Mouse (Mus musculus) kidney, embryonic 14.5 days (tissue): ENCODE data around the gene Abca1. TPM values are rescaled to one million over a fixed set of nuclear protein-coding genes. Genes with fewer than 3 reads are reported as not detected.
A peak's percentile ranks its signal among the peaks of the same experiment; 100 is the strongest.

ENCODE experiments used
- ATAC-seq: fragments of 200-750 bp; cut with Nextera tagmentation; 2 replicates; pipeline ENCODE4 v1.8.0; 2017; ENCODE audit warnings: moderate number of reproducible peaks, mild to moderate bottlenecking, moderate TSS enrichment, moderate library complexity; ENCODE audit not compliant: low FRiP score, low TSS enrichment
- H3K27ac ChIP-seq: fragments of 300-500 bp; sonication (generic); 2 replicates; pipeline ENCODE4 v1.5.1; 2014; ENCODE audit warnings: low read depth, mild to moderate bottlenecking, low read length, moderate library complexity, mixed read lengths
- H3K27me3 ChIP-seq: fragments of 300-500 bp; sonication (generic); 2 replicates; pipeline ENCODE4 v1.6.1; 2014; ENCODE audit warnings: mild to moderate bottlenecking, low read length; ENCODE audit not compliant: control insufficient read depth, insufficient read depth
- H3K36me3 ChIP-seq: fragments of 300-500 bp; sonication (generic); 2 replicates; pipeline ENCODE4 v1.6.1; 2014; ENCODE audit warnings: low read length, mixed read lengths; ENCODE audit not compliant: control insufficient read depth, insufficient read depth
- H3K4me1 ChIP-seq: fragments of 300-500 bp; sonication (generic); 2 replicates; pipeline ENCODE4 v1.6.1; 2014; ENCODE audit warnings: low read length, mixed read lengths; ENCODE audit not compliant: control insufficient read depth, insufficient read depth
- H3K4me2 ChIP-seq: fragments of 300-500 bp; sonication (generic); replicated peaks from 2 replicates; pipeline ENCODE4 v1.6.1; 2014; ENCODE audit warnings: low read depth, mild to moderate bottlenecking, low read length
- H3K4me3 ChIP-seq: fragments of 300-500 bp; sonication (generic); 2 replicates; pipeline ENCODE4 v1.5.1; 2014; ENCODE audit warnings: mild to moderate bottlenecking, low read length
- H3K9ac ChIP-seq: fragments of 300-500 bp; sonication (generic); 2 replicates; pipeline ENCODE4 v1.6.1; 2014; ENCODE audit warnings: low read depth, mild to moderate bottlenecking, low read length, moderate library complexity
- H3K9me3 ChIP-seq: fragments of 300-500 bp; sonication (generic); 2 replicates; pipeline ENCODE4 v1.6.1; 2016; ENCODE audit warnings: low read length; ENCODE audit not compliant: control insufficient read depth
- WGBS: fragments of 180-500 bp; shearing (Covaris S2); extraction: QIAGEN DNeasy Blood & Tissue Kit; methylation state at CpG from one replicate; pipeline ENCODE4 v1.1.7; 2014; 5-methylcytosine and 5-hydroxymethylcytosine counted together
- polyA plus RNA-seq: library from polyadenylated mRNA; unstranded; fragments of >200 nt; fragmentation: Nextera tagmentation; extraction: Ambion mirVana; gene quantifications from 2 replicates; pipeline ENCODE4 v1.2.1, GENCODE M21; 2014

Abca1 gene
- polyA plus RNA-seq = 3.4 and 5.6 TPM in 2 replicates

DNA sequence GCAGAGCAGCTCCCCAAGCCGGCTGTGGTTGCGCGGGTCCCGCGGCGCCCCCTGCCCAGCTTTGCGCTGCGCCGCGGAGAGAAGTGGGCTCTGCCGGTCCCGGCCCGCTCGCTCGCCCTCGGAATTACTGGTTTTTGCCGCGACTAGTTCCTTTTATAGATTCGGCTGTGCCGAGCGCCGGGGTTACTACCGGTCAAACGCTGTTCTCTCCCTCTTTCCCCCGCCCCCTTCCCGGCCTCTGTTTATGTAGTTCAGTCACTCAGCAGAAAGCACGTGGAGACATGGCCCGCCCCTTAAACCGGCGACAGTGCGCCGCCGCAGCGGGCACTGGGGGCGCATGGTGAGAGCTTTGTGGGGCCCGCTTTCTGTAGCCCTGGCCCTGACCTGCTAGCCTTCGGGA lies at the start of gene Abca1:
TSS of gene Abca1 (minus strand) at position 129 of the 400 bp plus-strand sequence.
- peak within 1 kb of the TSS; percentile 65 for H3K9ac ChIP-seq
- H3K4me3 ChIP-seq = peak within 1 kb of the TSS; percentile 66
- H3K27ac ChIP-seq = peak within 1 kb of the TSS; percentile 42; the same call in 1 of the 2 replicates
- H3K36me3 ChIP-seq = no peaks in the 10 kb centered on the region
- WGBS = under 1% methylated on average over 37 of the region's 37 CpGs
- ATAC-seq = peak; percentile 96
- H3K4me1 ChIP-seq = no peaks in the 10 kb centered on the region
- no peaks in the 10 kb centered on the region for H3K27me3 ChIP-seq
- H3K4me2 ChIP-seq = peak within 1 kb of the TSS; percentile 95
- H3K9me3 ChIP-seq = no peaks in the 10 kb centered on the region

- 44% methylated on average over 7 of the region's 7 CpGs for WGBS
These were observed 44.8 kb upstream of the Abca1 start for GRCm38 (mm10) chr4:53204482-53204881.

GRCm38 (mm10) chr4:53203595-53204400 lies 44.1 kb upstream of the Abca1 start:
- H3K27me3 ChIP-seq = no peaks in the 10 kb centered on the region
- no peak overlapping the region for H3K4me2 ChIP-seq
- no peaks in the 10 kb centered on the region for H3K9me3 ChIP-seq
- no peaks in the 10 kb centered on the region for H3K36me3 ChIP-seq
- no peak overlapping the region for H3K27ac ChIP-seq
- no peaks in the 10 kb centered on the region for H3K4me1 ChIP-seq
- H3K9ac ChIP-seq = no peak overlapping the region
- no peak for ATAC-seq
- no peak overlapping the region for H3K4me3 ChIP-seq
- WGBS = 68% methylated on average over 15 of the region's 15 CpGs

More at GRCm38 (mm10) chr4:53204482-53204881, 44.8 kb upstream of the Abca1 start:
- no peak overlapping the region for H3K27ac ChIP-seq
- no peak for ATAC-seq
- no peak overlapping the region for H3K4me2 ChIP-seq
- H3K36me3 ChIP-seq = no peaks in the 10 kb centered on the region
- H3K9ac ChIP-seq = no peak overlapping the region
- no peak overlapping the region for H3K4me3 ChIP-seq
- H3K9me3 ChIP-seq = no peaks in the 10 kb centered on the region
- H3K4me1 ChIP-seq = no peaks in the 10 kb centered on the region
- no peaks in the 10 kb centered on the region for H3K27me3 ChIP-seq

GRCm38 (mm10) chr4:53200276-53200675 lies 40.6 kb upstream of the Abca1 start:
- no peaks in the 10 kb centered on the region for H3K36me3 ChIP-seq
- H3K27me3 ChIP-seq = no peaks in the 10 kb centered on the region
- ATAC-seq = no peak
- H3K27ac ChIP-seq = no peak overlapping the region
- H3K9me3 ChIP-seq = no peaks in the 10 kb centered on the region
- H3K4me3 ChIP-seq = no peak overlapping the region
- WGBS = 79% methylated on average over 1 of the region's 1 CpGs
- H3K4me2 ChIP-seq = no peak overlapping the region
- no peak overlapping the region for H3K9ac ChIP-seq
- H3K4me1 ChIP-seq = no peaks in the 10 kb centered on the region

- H3K9ac ChIP-seq = no peak overlapping the region
- H3K4me3 ChIP-seq = no peak overlapping the region
- 85% methylated on average over 4 of the region's 4 CpGs for WGBS
- H3K27me3 ChIP-seq = no peaks in the 10 kb centered on the region
- H3K27ac ChIP-seq = no peak overlapping the region
- H3K9me3 ChIP-seq = no peaks in the 10 kb centered on the region
- H3K4me2 ChIP-seq = no peak overlapping the region
- no peaks in the 10 kb centered on the region for H3K36me3 ChIP-seq
- no peaks in the 10 kb centered on the region for H3K4me1 ChIP-seq
- ATAC-seq = no peak
These were observed 38.1 kb upstream of the Abca1 start for GRCm38 (mm10) chr4:53197842-53198241.

DNA sequence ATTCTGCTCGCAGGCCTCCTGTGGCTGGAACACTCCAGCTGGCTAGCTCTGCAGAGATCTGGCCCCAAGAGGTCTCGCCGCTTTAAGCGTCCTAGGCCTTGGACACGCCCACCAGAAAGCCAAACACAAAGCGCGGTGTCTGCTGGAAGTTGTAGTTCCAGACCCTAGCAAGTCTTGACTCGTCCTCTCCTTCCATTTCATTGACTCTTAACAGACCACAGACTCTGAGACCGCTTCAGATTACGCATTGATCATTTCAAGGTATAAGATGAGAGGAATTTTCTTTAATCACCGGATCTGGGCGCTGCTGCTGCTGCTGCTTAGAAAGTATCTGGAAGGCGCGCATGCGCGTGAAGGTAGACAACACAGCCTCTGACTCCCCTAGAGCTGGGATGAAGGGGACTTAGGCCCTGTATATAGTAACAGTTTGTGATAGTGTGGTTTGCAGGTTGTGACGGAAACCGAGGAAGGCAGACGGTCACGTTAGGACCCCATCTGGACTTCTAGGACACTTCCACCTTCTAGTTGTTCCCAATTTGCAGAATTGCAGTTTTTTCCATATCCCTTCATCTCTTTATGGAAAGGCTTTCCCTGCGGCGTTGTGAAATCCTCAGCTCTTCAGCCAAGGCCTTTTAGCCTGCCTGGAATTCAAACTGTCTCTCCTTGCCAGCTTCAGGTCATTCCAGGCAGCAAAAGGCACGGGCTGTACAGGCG lies 36.5 kb upstream of the Abca1 start:
- no peaks in the 10 kb centered on the region for H3K36me3 ChIP-seq
- H3K9me3 ChIP-seq = no peaks in the 10 kb centered on the region
- H3K4me1 ChIP-seq = no peaks in the 10 kb centered on the region
- H3K4me2 ChIP-seq = peak overlapping the region; percentile 42
- peak; percentile 98 for ATAC-seq
- H3K27ac ChIP-seq = no peak overlapping the region
- H3K9ac ChIP-seq = peak overlapping the region; percentile 20; the same call in 1 of the 2 replicates
- H3K4me3 ChIP-seq = peak overlapping the region; percentile 38
- no peaks in the 10 kb centered on the region for H3K27me3 ChIP-seq
- WGBS = 18% methylated on average over 24 of the region's 24 CpGs

GRCm38 (mm10) chr4:53187071-53187470 lies 27.4 kb upstream of the Abca1 start:
- ATAC-seq = 0 out of 2 replicates have a peak, but pooled peaks have one; percentile 35

GRCm38 (mm10) chr4:53186573-53186972 lies 26.9 kb upstream of the Abca1 start:
- H3K27ac ChIP-seq = peak overlapping the region; percentile 25; the same call in 1 of the 2 replicates
- no peak overlapping the region for H3K4me2 ChIP-seq
- no peaks in the 10 kb centered on the region for H3K4me1 ChIP-seq
- H3K4me3 ChIP-seq = no peak overlapping the region
- no peaks in the 10 kb centered on the region for H3K27me3 ChIP-seq
- ATAC-seq = no peak
- WGBS = 59% methylated on average over 4 of the region's 4 CpGs
- H3K9me3 ChIP-seq = no peaks in the 10 kb centered on the region
- no peak overlapping the region for H3K9ac ChIP-seq
- no peaks in the 10 kb centered on the region for H3K36me3 ChIP-seq

More at GRCm38 (mm10) chr4:53187071-53187470, 27.4 kb upstream of the Abca1 start:
- WGBS = 27% methylated on average over 4 of the region's 4 CpGs
- H3K9me3 ChIP-seq = no peaks in the 10 kb centered on the region
- H3K27me3 ChIP-seq = no peaks in the 10 kb centered on the region
- H3K9ac ChIP-seq = no peak overlapping the region
- H3K4me1 ChIP-seq = no peaks in the 10 kb centered on the region
- no peaks in the 10 kb centered on the region for H3K36me3 ChIP-seq
- H3K4me3 ChIP-seq = no peak overlapping the region
- no peak overlapping the region for H3K4me2 ChIP-seq
- H3K27ac ChIP-seq = peak overlapping the region; percentile 45; the same call in 1 of the 2 replicates

- Histone ChIP-seq H3K9me3 (no peaks in the 10 kb centered on the region), H3K27me3 (no peaks in the 10 kb centered on the region), H3K9ac (no peak overlapping the region), H3K4me3 (no peak overlapping the region), H3K27ac (no peak overlapping the region), H3K4me2 (no peak overlapping the region), H3K4me1 (no peaks in the 10 kb centered on the region), H3K36me3 (no peaks in the 10 kb centered on the region)
- ATAC-seq = no peak
- WGBS = 91% methylated on average over 4 of the region's 4 CpGs
These were observed 26.4 kb upstream of the Abca1 start for GRCm38 (mm10) chr4:53186141-53186540.
